Mouse (Mus musculus) intestine, embryonic 14.5 days (tissue): ENCODE measurements at regions not wholly inside any gene's neighbourhood (a gene's known extent, or its start where the extent isn't known, plus 50 kb on each side); places are given as distances from the start of the nearest gene placed in this dataset.

Source experiments
- ATAC-seq: fragments of 200-750 bp; cut with Nextera tagmentation; replicated peaks from 2 replicates; pipeline ENCODE4 v1.8.0; 2017; ENCODE audit warnings: low read depth, moderate number of reproducible peaks, moderate TSS enrichment, moderate library complexity; ENCODE audit not compliant: low FRiP score, low TSS enrichment
- DNase-seq: peaks from one replicate; pipeline ENCODE4 v3.0.0-alpha.2; 2018; ENCODE audit warnings: low spot score
- H3K27ac ChIP-seq: fragments of 300-500 bp; sonication (generic); 2 replicates; pipeline ENCODE4 v1.5.1; 2014; ENCODE audit warnings: low read depth, mild to moderate bottlenecking, control low read depth
- H3K27me3 ChIP-seq: fragments of 300-500 bp; sonication (generic); replicated peaks from 2 replicates; pipeline ENCODE4 v1.6.1; 2014; ENCODE audit warnings: low read length, control low read depth; ENCODE audit not compliant: control insufficient read depth, insufficient read depth
- H3K36me3 ChIP-seq: fragments of 300-500 bp; sonication (generic); 2 replicates; pipeline ENCODE4 v1.6.1; 2014; ENCODE audit warnings: low read length, control low read depth; ENCODE audit not compliant: control insufficient read depth, insufficient read depth
- H3K4me1 ChIP-seq: fragments of 300-500 bp; sonication (generic); replicated peaks from 2 replicates; pipeline ENCODE4 v1.6.1; 2014; ENCODE audit warnings: low read length, control low read depth, mixed read lengths; ENCODE audit not compliant: control insufficient read depth, insufficient read depth
- H3K4me2 ChIP-seq: fragments of 300-500 bp; sonication (generic); 2 replicates; pipeline ENCODE4 v1.6.1; 2014; ENCODE audit warnings: low read length
- H3K4me3 ChIP-seq: fragments of 300-500 bp; sonication (generic); 2 replicates; pipeline ENCODE4 v1.5.1; 2014; ENCODE audit warnings: low read depth, low read length, control low read depth, mixed read lengths
- H3K9ac ChIP-seq: fragments of 300-500 bp; sonication (generic); 2 replicates; pipeline ENCODE4 v1.6.1; 2014; ENCODE audit warnings: mild to moderate bottlenecking, low read length
- H3K9me3 ChIP-seq: fragments of 300-500 bp; sonication (generic); 2 replicates; pipeline ENCODE4 v1.6.1; 2016; ENCODE audit warnings: low read length, control low read depth; ENCODE audit not compliant: control insufficient read depth
- WGBS: fragments of 180-500 bp; shearing (Covaris S2); extraction: QIAGEN DNeasy Blood & Tissue Kit; methylation state at CpG from one replicate; pipeline ENCODE4 v1.1.7; 2014; 5-methylcytosine and 5-hydroxymethylcytosine counted together

- Histone ChIP-seq H3K36me3 (no peaks in the 10 kb centered on the region), H3K4me3 (no peak overlapping the region), H3K4me2 (no peak overlapping the region), H3K9me3 (no peaks in the 10 kb centered on the region), H3K4me1 (peaks cover 3% of the 10 kb centered on the region; the same call in 1 of the 2 replicates), H3K9ac (no peak overlapping the region), H3K27ac (no peak overlapping the region), H3K27me3 (no peaks in the 10 kb centered on the region)
- WGBS = 72% methylated on average over 2 of the region's 2 CpGs
- ATAC-seq (no peak), DNase-seq (no peak)
Observed at GRCm38 (mm10) chr6:136276771-136277170, 50.6 kb upstream of the Gm8994 start.
